Mouse (Mus musculus): ENCODE measurements around the gene Fut8. TPM values are rescaled to one million over a fixed set of nuclear protein-coding genes. Genes with fewer than 3 reads are reported as not detected.

The Fut8 gene
- 10 to 100 TPM; 60.0 to 60.8 TPM for total RNA-seq (2021)
- long read RNA-seq, experiment 1, transcript Fut8-201 (12 exons, 3,358 nt) = major isoform, 6 of 16 reads
- long read RNA-seq, experiment 1, partial matches to known transcripts = 3 of 16 reads
- long read RNA-seq, experiment 1, other reads (novel, unspliced or antisense) = 7 of 16 reads
- long read RNA-seq, experiment 2, transcript Fut8-201 (12 exons, 3,358 nt) = major isoform, 29 of 54 reads
- long read RNA-seq, experiment 2, partial matches to known transcripts = 10 of 54 reads
- long read RNA-seq, experiment 2, other reads (novel, unspliced or antisense) = 12 of 54 reads

- peak; percentile 69 to 79 for DNase-seq (ENCODE audit: low spot score in 2 of 2)
Observed at GRCm38 (mm10) chr12:77237950-77238530, at the start of gene Fut8. Fut8 (plus strand) TSS chr12:77238125.

- no peak for DNase-seq (ENCODE audit: low spot score in 2 of 2)
Observed at GRCm38 (mm10) chr12:77189161-77189560, 48.8 kb upstream of the Fut8 start.

- no peak for DNase-seq (ENCODE audit: low spot score in 2 of 2)
Observed at GRCm38 (mm10) chr12:77189933-77190446, 47.9 kb upstream of the Fut8 start.

GRCm38 (mm10) chr12:77191478-77192271, 46.2 kb upstream of the Fut8 start:
- DNase-seq (ENCODE audit: low spot score in 2 of 2) = no peak

- no peak for DNase-seq (ENCODE audit: low spot score in 2 of 2)
Observed at GRCm38 (mm10) chr12:77192714-77193113, 45.2 kb upstream of the Fut8 start.

GRCm38 (mm10) chr12:77193225-77193716, 44.7 kb upstream of the Fut8 start:
- no peak for DNase-seq (ENCODE audit: low spot score in 2 of 2)

- no peak for DNase-seq (ENCODE audit: low spot score in 2 of 2)
Observed at GRCm38 (mm10) chr12:77195044-77195443, 42.9 kb upstream of the Fut8 start.

GRCm38 (mm10) chr12:77196529-77197095, 41.3 kb upstream of the Fut8 start:
- DNase-seq (ENCODE audit: low spot score in 2 of 2) = no peak

GRCm38 (mm10) chr12:77197121-77197599, 40.8 kb upstream of the Fut8 start:
- DNase-seq (ENCODE audit: low spot score in 2 of 2) = no peak

GRCm38 (mm10) chr12:77198253-77198652, 39.7 kb upstream of the Fut8 start:
- no peak for DNase-seq (ENCODE audit: low spot score in 2 of 2)

- no peak for DNase-seq (ENCODE audit: low spot score in 2 of 2)
Observed at GRCm38 (mm10) chr12:77201461-77202143, 36.3 kb upstream of the Fut8 start.

- DNase-seq (ENCODE audit: low spot score in 2 of 2) = no peak
Observed at GRCm38 (mm10) chr12:77203136-77203535, 34.8 kb upstream of the Fut8 start.

- DNase-seq (ENCODE audit: low spot score in 2 of 2) = no peak
Observed at GRCm38 (mm10) chr12:77206852-77207251, 31.1 kb upstream of the Fut8 start.

GRCm38 (mm10) chr12:77208056-77208455, 29.9 kb upstream of the Fut8 start:
- DNase-seq (ENCODE audit: low spot score in 2 of 2) = no peak

- DNase-seq (ENCODE audit: low spot score in 2 of 2) = no peak
Observed at GRCm38 (mm10) chr12:77208576-77209180, 29.2 kb upstream of the Fut8 start.

GRCm38 (mm10) chr12:77211695-77212208, 26.2 kb upstream of the Fut8 start:
- no peak for DNase-seq (ENCODE audit: low spot score in 2 of 2)

GRCm38 (mm10) chr12:77213896-77214564, 23.9 kb upstream of the Fut8 start:
- no peak for DNase-seq (ENCODE audit: low spot score in 2 of 2)

GRCm38 (mm10) chr12:77214565-77214909, 23.4 kb upstream of the Fut8 start:
- DNase-seq (ENCODE audit: low spot score in 2 of 2) = no peak

GRCm38 (mm10) chr12:77216511-77217192, 21.3 kb upstream of the Fut8 start:
- DNase-seq (ENCODE audit: low spot score in 2 of 2) = no peak

Data from adrenal gland, postnatal 4 days (tissue).